Mouse (Mus musculus): ENCODE results near the gene Kcnh1. TPM values are rescaled to one million over a fixed set of nuclear protein-coding genes. Genes with fewer than 3 reads are reported as not detected.

Gene Kcnh1
- polyA plus RNA-seq, 1 experiment from 2014 or later: 2.8 TPM

DNA sequence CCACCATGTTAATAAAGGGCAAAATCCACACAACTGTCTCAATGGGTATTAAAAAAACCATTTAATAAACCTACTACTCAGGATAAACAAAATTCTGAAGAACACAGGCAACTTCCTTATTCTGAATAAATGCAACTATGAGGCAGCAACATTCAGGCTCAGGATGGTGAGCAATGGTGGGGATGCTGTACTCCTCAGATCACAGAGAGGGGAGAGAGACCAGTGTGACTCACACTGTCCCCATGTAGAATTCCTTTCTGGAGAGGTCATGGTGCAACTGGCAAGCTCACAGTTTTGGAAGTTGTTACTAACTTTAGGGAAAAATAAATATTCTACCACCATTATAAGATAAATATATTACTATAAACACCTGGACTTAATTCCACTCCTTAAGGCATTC, 116.5 kb downstream of the Kcnh1 start:
- H3K27me3 ChIP-seq (ENCODE audit: control insufficient read depth, insufficient read depth, low read length): no peaks in the 10 kb centered on the region
- no peak overlapping the region for H3K4me3 ChIP-seq (replicated peaks; ENCODE audit: low read length)
- H3K4me2 ChIP-seq (replicated peaks): no peak overlapping the region

GRCm38 (mm10) chr1:192311298-192311697, 120.7 kb downstream of the Kcnh1 start:
- no peak for ATAC-seq (ENCODE audit: low FRiP score)
- no peaks in the 10 kb centered on the region for H3K36me3 ChIP-seq (replicated peaks; ENCODE audit: control insufficient read depth, insufficient read depth)
- DNase-seq (ENCODE audit: low spot score): no peak
- no peaks in the 10 kb centered on the region for H3K9me3 ChIP-seq (ENCODE audit: control insufficient read depth, low read length)
- H3K27ac ChIP-seq: no peak overlapping the region
- H3K27me3 ChIP-seq (ENCODE audit: control insufficient read depth, insufficient read depth, low read length): no peaks in the 10 kb centered on the region
- no peak overlapping the region for H3K4me3 ChIP-seq (replicated peaks; ENCODE audit: low read length)
- H3K9ac ChIP-seq: no peak overlapping the region
- 0 out of 2 replicates have a peak, but pooled peaks cover 9% of the 10 kb centered on the region for H3K4me1 ChIP-seq (replicated peaks; ENCODE audit: control insufficient read depth, insufficient read depth, low read length)
- H3K4me2 ChIP-seq (replicated peaks): no peak overlapping the region

More for the DNA sequence above, 116.5 kb downstream of the Kcnh1 start:
- ATAC-seq (ENCODE audit: low FRiP score) (no peak), DNase-seq (ENCODE audit: low spot score) (no peak)
- Histone ChIP-seq H3K36me3 (replicated peaks; ENCODE audit: control insufficient read depth, insufficient read depth) (no peaks in the 10 kb centered on the region), H3K9ac (no peak overlapping the region), H3K4me1 (replicated peaks; ENCODE audit: control insufficient read depth, insufficient read depth, low read length) (0 out of 2 replicates have a peak, but pooled peaks cover 4% of the 10 kb centered on the region), H3K9me3 (ENCODE audit: control insufficient read depth, low read length) (no peaks in the 10 kb centered on the region), H3K27ac (no peak overlapping the region)

DNA sequence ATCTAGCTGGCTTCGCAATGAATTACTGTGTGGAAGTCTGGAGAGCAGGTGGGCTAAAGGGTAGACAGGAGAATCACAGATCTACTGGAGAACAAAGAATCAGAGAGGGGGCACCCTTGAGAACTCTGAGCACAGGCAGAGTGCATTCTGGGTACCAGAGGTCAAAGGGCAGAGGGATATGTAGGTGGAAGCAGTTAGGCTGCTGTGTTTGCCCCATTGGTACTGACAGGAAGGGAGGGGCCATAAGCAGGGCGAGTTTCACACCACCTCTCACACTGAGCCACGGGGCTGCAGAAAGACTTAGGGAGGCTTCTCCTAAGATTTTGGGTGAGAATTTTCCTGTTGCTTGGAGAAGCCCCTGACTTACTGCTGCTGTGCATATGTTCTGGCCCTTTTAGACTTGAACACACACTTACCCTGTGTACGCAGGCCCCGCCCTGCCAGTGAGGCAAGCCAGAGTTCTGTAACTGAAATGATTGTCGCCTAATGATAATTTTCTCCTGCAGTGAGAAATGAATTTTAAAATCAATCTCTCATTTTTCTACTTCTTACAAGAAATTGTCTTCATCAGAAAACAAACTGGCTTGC, 121.4 kb downstream of the Kcnh1 start:
- WGBS: 79% methylated on average over 6 of the region's 6 CpGs
- ATAC-seq (ENCODE audit: low FRiP score) (no peak), DNase-seq (ENCODE audit: low spot score) (no peak)
- H3K4me1 ChIP-seq (replicated peaks; ENCODE audit: control insufficient read depth, insufficient read depth, low read length): 0 out of 2 replicates have a peak, but pooled peaks cover 9% of the 10 kb centered on the region
- no peak overlapping the region for H3K27ac ChIP-seq
- no peak overlapping the region for H3K4me2 ChIP-seq (replicated peaks)
- H3K27me3 ChIP-seq (ENCODE audit: control insufficient read depth, insufficient read depth, low read length): no peaks in the 10 kb centered on the region
- H3K4me3 ChIP-seq (replicated peaks; ENCODE audit: low read length): no peak overlapping the region
- H3K9ac ChIP-seq: no peak overlapping the region
- H3K9me3 ChIP-seq (ENCODE audit: control insufficient read depth, low read length): no peaks in the 10 kb centered on the region
- no peaks in the 10 kb centered on the region for H3K36me3 ChIP-seq (replicated peaks; ENCODE audit: control insufficient read depth, insufficient read depth)

GRCm38 (mm10) chr1:192312446-192312845, 121.9 kb downstream of the Kcnh1 start:
- Histone ChIP-seq H3K9me3 (ENCODE audit: control insufficient read depth, low read length) (no peaks in the 10 kb centered on the region), H3K4me1 (replicated peaks; ENCODE audit: control insufficient read depth, insufficient read depth, low read length) (0 out of 2 replicates have a peak, but pooled peaks cover 9% of the 10 kb centered on the region), H3K4me2 (replicated peaks) (no peak overlapping the region), H3K9ac (no peak overlapping the region), H3K4me3 (replicated peaks; ENCODE audit: low read length) (no peak overlapping the region), H3K27ac (no peak overlapping the region; the same call in 1 of the 2 replicates), H3K27me3 (ENCODE audit: control insufficient read depth, insufficient read depth, low read length) (no peaks in the 10 kb centered on the region), H3K36me3 (replicated peaks; ENCODE audit: control insufficient read depth, insufficient read depth) (no peaks in the 10 kb centered on the region)
- 31% methylated on average over 4 of the region's 4 CpGs for WGBS
- ATAC-seq (ENCODE audit: low FRiP score) (no peak), DNase-seq (ENCODE audit: low spot score) (no peak)

- Histone ChIP-seq H3K9me3 (ENCODE audit: control insufficient read depth, low read length) (no peaks in the 10 kb centered on the region), H3K9ac (no peak overlapping the region), H3K27ac (no peak overlapping the region; the same call in 1 of the 2 replicates), H3K4me1 (replicated peaks; ENCODE audit: control insufficient read depth, insufficient read depth, low read length) (0 out of 2 replicates have a peak, but pooled peaks cover 9% of the 10 kb centered on the region), H3K27me3 (ENCODE audit: control insufficient read depth, insufficient read depth, low read length) (no peaks in the 10 kb centered on the region), H3K4me2 (replicated peaks) (no peak overlapping the region), H3K4me3 (replicated peaks; ENCODE audit: low read length) (no peak overlapping the region), H3K36me3 (replicated peaks; ENCODE audit: control insufficient read depth, insufficient read depth) (no peaks in the 10 kb centered on the region)
- DNase-seq (ENCODE audit: low spot score) (no peak), ATAC-seq (ENCODE audit: low FRiP score) (no peak)
- 59% methylated on average over 4 of the region's 4 CpGs for WGBS
Measured at GRCm38 (mm10) chr1:192312998-192313397, 122.4 kb downstream of the Kcnh1 start.

- Histone ChIP-seq H3K36me3 (replicated peaks; ENCODE audit: control insufficient read depth, insufficient read depth) (no peaks in the 10 kb centered on the region), H3K9me3 (ENCODE audit: control insufficient read depth, low read length) (no peaks in the 10 kb centered on the region), H3K9ac (no peak overlapping the region), H3K4me2 (replicated peaks) (no peak overlapping the region), H3K4me1 (replicated peaks; ENCODE audit: control insufficient read depth, insufficient read depth, low read length) (0 out of 2 replicates have a peak, but pooled peaks cover 9% of the 10 kb centered on the region), H3K27me3 (ENCODE audit: control insufficient read depth, insufficient read depth, low read length) (no peaks in the 10 kb centered on the region), H3K27ac (no peak overlapping the region), H3K4me3 (replicated peaks; ENCODE audit: low read length) (no peak overlapping the region)
- DNase-seq (ENCODE audit: low spot score) (no peak), ATAC-seq (ENCODE audit: low FRiP score) (no peak)
- WGBS: 55% methylated on average over 7 of the region's 7 CpGs
Measured at GRCm38 (mm10) chr1:192313571-192313972, 123.0 kb downstream of the Kcnh1 start.

DNA sequence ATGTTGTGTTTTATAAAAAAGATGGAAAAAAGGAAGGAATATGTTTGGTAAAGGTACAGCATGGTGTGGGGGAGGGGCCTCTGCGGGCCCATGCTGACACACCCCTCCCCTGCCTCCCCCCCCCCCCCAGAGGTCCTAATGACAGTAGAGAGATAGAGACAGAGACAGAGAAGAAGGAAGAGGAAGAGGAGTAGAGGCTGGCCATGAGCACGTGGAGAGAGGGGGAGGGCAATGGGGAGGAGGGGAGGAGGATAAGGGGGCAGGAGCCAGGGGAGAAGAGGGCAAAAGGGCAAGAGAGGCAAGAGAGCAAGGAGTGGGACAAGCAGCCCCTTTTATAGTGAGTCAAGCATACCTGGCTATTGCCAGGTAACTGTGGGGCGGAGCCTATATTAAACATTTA, 123.5 kb downstream of the Kcnh1 start:
- ATAC-seq (ENCODE audit: low FRiP score): no peak
- WGBS: 61% methylated on average over 3 of the region's 3 CpGs
- Histone ChIP-seq H3K9ac (no peak overlapping the region), H3K27ac (no peak overlapping the region), H3K4me1 (replicated peaks; ENCODE audit: control insufficient read depth, insufficient read depth, low read length) (0 out of 2 replicates have a peak, but pooled peaks cover 9% of the 10 kb centered on the region), H3K4me3 (replicated peaks; ENCODE audit: low read length) (no peak overlapping the region), H3K9me3 (ENCODE audit: control insufficient read depth, low read length) (no peaks in the 10 kb centered on the region), H3K27me3 (ENCODE audit: control insufficient read depth, insufficient read depth, low read length) (no peaks in the 10 kb centered on the region), H3K36me3 (replicated peaks; ENCODE audit: control insufficient read depth, insufficient read depth) (no peaks in the 10 kb centered on the region), H3K4me2 (replicated peaks) (no peak overlapping the region)
- DNase-seq (ENCODE audit: low spot score): no peak

DNA sequence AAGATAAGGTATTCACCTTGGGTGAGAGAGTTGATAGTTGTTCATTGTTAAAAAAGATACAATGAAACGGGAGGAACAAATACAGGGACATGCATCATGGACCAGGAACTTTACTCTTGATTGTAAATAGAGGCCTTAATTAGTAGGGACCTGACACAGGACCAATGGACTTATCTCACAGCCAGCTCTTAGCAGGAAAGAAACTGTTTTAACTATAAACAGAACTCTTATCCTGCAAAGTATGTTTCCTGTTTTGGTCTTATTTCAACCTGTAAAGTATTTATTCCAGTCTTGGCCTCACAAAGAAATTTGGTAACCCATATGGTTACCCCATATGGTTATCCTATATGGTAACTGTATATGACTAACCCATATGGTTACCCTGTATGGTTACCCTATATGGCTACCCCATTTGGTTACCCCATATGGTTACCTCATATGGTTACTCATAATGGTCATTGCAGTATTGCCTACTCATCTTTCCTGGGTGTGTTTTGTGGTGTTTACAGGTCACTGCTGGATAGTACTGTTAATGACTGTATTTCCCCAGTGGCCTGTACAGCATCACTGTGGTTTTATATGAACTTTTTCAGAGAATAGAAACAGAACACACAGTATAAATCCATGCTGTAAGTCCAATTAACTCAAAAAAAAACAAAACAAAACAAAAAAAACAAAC, 125.0 kb downstream of the Kcnh1 start:
- Histone ChIP-seq H3K9ac (no peak overlapping the region), H3K27ac (no peak overlapping the region), H3K36me3 (replicated peaks; ENCODE audit: control insufficient read depth, insufficient read depth) (no peaks in the 10 kb centered on the region), H3K9me3 (ENCODE audit: control insufficient read depth, low read length) (no peaks in the 10 kb centered on the region), H3K4me2 (replicated peaks) (no peak overlapping the region), H3K4me1 (replicated peaks; ENCODE audit: control insufficient read depth, insufficient read depth, low read length) (0 out of 2 replicates have a peak, but pooled peaks cover 9% of the 10 kb centered on the region), H3K27me3 (ENCODE audit: control insufficient read depth, insufficient read depth, low read length) (no peaks in the 10 kb centered on the region), H3K4me3 (replicated peaks; ENCODE audit: low read length) (no peak overlapping the region)
- DNase-seq (ENCODE audit: low spot score) (no peak), ATAC-seq (ENCODE audit: low FRiP score) (no peak)
- 46% methylated on average over 1 of the region's 1 CpGs for WGBS

DNA sequence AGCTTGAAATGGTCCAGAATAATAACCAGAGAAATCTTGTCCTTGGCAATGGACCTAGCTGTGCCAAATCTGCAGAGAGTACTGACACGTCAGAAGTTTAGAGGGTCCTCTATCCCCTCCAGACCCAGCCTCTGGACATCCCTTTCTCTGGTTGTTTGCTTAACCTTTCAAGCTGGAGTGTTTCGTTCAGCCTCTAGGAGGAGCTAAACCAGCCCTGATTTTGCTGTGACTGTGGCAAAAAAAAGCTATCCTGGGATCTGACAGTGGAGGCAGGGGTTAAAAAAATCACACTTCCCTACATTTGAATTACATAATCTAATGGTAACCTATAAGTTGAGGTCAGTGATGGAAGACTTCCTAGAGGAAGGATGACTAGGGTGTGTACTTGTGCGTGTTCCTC, 133.6 kb downstream of the Kcnh1 start:
- H3K4me1 ChIP-seq (replicated peaks; ENCODE audit: control insufficient read depth, insufficient read depth, low read length): no peaks in the 10 kb centered on the region
- ATAC-seq (ENCODE audit: low FRiP score) (no peak), DNase-seq (ENCODE audit: low spot score) (no peak)
- H3K27me3 ChIP-seq (ENCODE audit: control insufficient read depth, insufficient read depth, low read length): no peaks in the 10 kb centered on the region
- 72% methylated on average over 3 of the region's 3 CpGs for WGBS
- H3K9me3 ChIP-seq (ENCODE audit: control insufficient read depth, low read length): no peaks in the 10 kb centered on the region
- H3K9ac ChIP-seq: no peak overlapping the region
- no peak overlapping the region for H3K4me2 ChIP-seq (replicated peaks)
- no peak overlapping the region for H3K27ac ChIP-seq
- no peaks in the 10 kb centered on the region for H3K36me3 ChIP-seq (replicated peaks; ENCODE audit: control insufficient read depth, insufficient read depth)
- no peak overlapping the region for H3K4me3 ChIP-seq (replicated peaks; ENCODE audit: low read length)
